In genomic region chr4:41754797-41755337, GRCm38 (mm10) we compare ENCODE assay signal across 8 mouse cellular contexts. TPM values are rescaled to one million over a fixed set of nuclear protein-coding genes. Genes with fewer than 3 reads are reported as not detected.
DNase-seq lines count a peak whose midpoint lies in the region; ATAC-seq lines count a peak whose summit lies in the region.

Galt (plus strand) TSS chr4:41755228.

- H3K36me3 ChIP-seq in lung, embryonic 16.5 days (ENCODE audit: control insufficient read depth, insufficient read depth, low read length) = no peaks in the 10 kb centered on the region
- H3K36me3 ChIP-seq in hindbrain, embryonic 16.5 days (ENCODE audit: control insufficient read depth, insufficient read depth, low read length) = no peaks in the 10 kb centered on the region
- H3K36me3 ChIP-seq in liver, embryonic 15.5 days (replicated peaks) = peaks cover 24% of the 10 kb centered on the region

- peak within 1 kb of the TSS; percentile 86 for H3K9ac ChIP-seq in lung, embryonic 16.5 days (ENCODE audit: low read length)
- peak within 1 kb of the TSS; percentile 77 for H3K9ac ChIP-seq in hindbrain, embryonic 16.5 days (ENCODE audit: low read depth, low read length)
- peak within 1 kb of the TSS; percentile 75 for H3K9ac ChIP-seq in liver, embryonic 15.5 days

- H3K4me2 ChIP-seq in lung, embryonic 16.5 days (ENCODE audit: low read depth, low read length) = peak within 1 kb of the TSS; percentile 93
- H3K4me2 ChIP-seq in hindbrain, embryonic 16.5 days (ENCODE audit: low read length) = peak within 1 kb of the TSS; percentile 80
- peak within 1 kb of the TSS; percentile 94 for H3K4me2 ChIP-seq in liver, embryonic 15.5 days

- 12% methylated on average over 14 of the region's 14 CpGs for whole genome bisulfite sequencing in lung, embryonic 16.5 days
- 15% methylated on average over 14 of the region's 14 CpGs for WGBS in hindbrain, embryonic 16.5 days
- 16% methylated on average over 14 of the region's 14 CpGs for WGBS in liver, embryonic 15.5 days (ENCODE audit: insufficient replicate concordance)

- peak within 1 kb of the TSS; percentile 95 for H3K27ac ChIP-seq in lung, embryonic 16.5 days (ENCODE audit: low read length)
- H3K27ac ChIP-seq in hindbrain, embryonic 16.5 days (ENCODE audit: low read depth, low read length) = peak within 1 kb of the TSS; percentile 83
- H3K27ac ChIP-seq in liver, embryonic 15.5 days (replicated peaks) = peak within 1 kb of the TSS; percentile 90

- peak; percentile 48 for ATAC-seq in lung, embryonic 16.5 days (ENCODE audit: low read depth)
- peak; percentile 69 for ATAC-seq in hindbrain, embryonic 16.5 days
- ATAC-seq in liver, embryonic 15.5 days (ENCODE audit: insufficient read depth) = peak; percentile 62

- H3K4me1 ChIP-seq in lung, embryonic 16.5 days (replicated peaks; ENCODE audit: control insufficient read depth, insufficient read depth, low read length) = peaks cover 18% of the 10 kb centered on the region
- H3K4me1 ChIP-seq in hindbrain, embryonic 16.5 days (ENCODE audit: control insufficient read depth, insufficient read depth, low read depth, low read length) = peaks cover 14% of the 10 kb centered on the region
- H3K4me1 ChIP-seq in liver, embryonic 15.5 days (replicated peaks) = peaks cover 41% of the 10 kb centered on the region

- H3K4me3 ChIP-seq in lung, embryonic 16.5 days (ENCODE audit: low read length) = peak within 1 kb of the TSS; percentile 79
- H3K4me3 ChIP-seq in hindbrain, embryonic 16.5 days (ENCODE audit: low read length) = peak within 1 kb of the TSS; percentile 66
- H3K4me3 ChIP-seq in liver, embryonic 15.5 days (replicated peaks) = peak within 1 kb of the TSS; percentile 80

- H3K27me3 ChIP-seq in lung, embryonic 16.5 days (ENCODE audit: control insufficient read depth, insufficient read depth, low read depth, low read length) = no peaks in the 10 kb centered on the region
- no peaks in the 10 kb centered on the region for H3K27me3 ChIP-seq in hindbrain, embryonic 16.5 days (replicated peaks; ENCODE audit: control insufficient read depth, insufficient read depth, low read length)
- H3K27me3 ChIP-seq in liver, embryonic 15.5 days = no peaks in the 10 kb centered on the region

- DNase-seq in lung, postnatal 4 days = no peak
- peak in 1 of 2 experiments; percentile 80 for DNase-seq in adrenal gland, postnatal 36 days
- peak; percentile 75 for DNase-seq in gastrocnemius, adult 18-20 months (ENCODE audit: low spot score)
- DNase-seq in right cerebral cortex, adult 18-20 months = no peak
- no peak for DNase-seq in testis, postnatal 14 days (ENCODE audit: low spot score)

- H3K9me3 ChIP-seq in lung, embryonic 16.5 days (ENCODE audit: control insufficient read depth, low read length) = no peaks in the 10 kb centered on the region
- no peaks in the 10 kb centered on the region for H3K9me3 ChIP-seq in hindbrain, embryonic 16.5 days (ENCODE audit: control insufficient read depth, low read length)
- H3K9me3 ChIP-seq in liver, embryonic 15.5 days (replicated peaks) = no peaks in the 10 kb centered on the region

RNA-seq across cellular contexts. Expression of gene Galt, which starts in this region (rescaled TPM):
- polyA plus RNA-seq in lung, embryonic 16.5 days (2015; fragmentation: Nextera tagmentation; extraction: Ambion mirVana) = 36.5 and 39.6 TPM in 2 replicates
- total RNA-seq in adrenal gland, postnatal 36 days (2021) = 10 to 100 TPM; 32.1 to 45.6 TPM
- 10 to 100 TPM; 30.0 to 32.8 TPM for total RNA-seq in gastrocnemius, adult 18-20 months (2021)
- polyA plus RNA-seq in hindbrain, embryonic 16.5 days (2015; fragmentation: Nextera tagmentation; extraction: Ambion mirVana) = 60.9 and 61.8 TPM in 2 replicates
- polyA plus RNA-seq in liver, embryonic 15.5 days (2015; fragmentation: Nextera tagmentation; extraction: Ambion mirVana) = 29.9 and 36.0 TPM in 2 replicates
